Mouse (Mus musculus) limb, embryonic 15.5 days (tissue): Measurements from ENCODE around the gene Klrb1f. TPM values are rescaled to one million over a fixed set of nuclear protein-coding genes. Genes with fewer than 3 reads are reported as not detected.
"Not testable (repeated sequence)": the region's sequence is repeated elsewhere in the genome, so short reads cannot be mapped to it uniquely, and the experiment has no call there.

Experiments used
- ATAC-seq: fragments of 200-750 bp; cut with Nextera tagmentation; 2 replicates; pipeline ENCODE4 v1.8.0; 2017; ENCODE audit warnings: low read depth, moderate TSS enrichment; ENCODE audit not compliant: insufficient number of reproducible peaks, low FRiP score, low TSS enrichment
- H3K27ac ChIP-seq: fragments of 300-500 bp; sonication (generic); 2 replicates; pipeline ENCODE4 v1.5.1; 2015; ENCODE audit warnings: moderate library complexity, mild to moderate bottlenecking, inconsistent platforms
- H3K27me3 ChIP-seq: fragments of 300-500 bp; sonication (generic); 2 replicates; pipeline ENCODE4 v1.6.1; 2015; ENCODE audit warnings: inconsistent platforms
- H3K36me3 ChIP-seq: fragments of 300-500 bp; sonication (generic); 2 replicates; pipeline ENCODE4 v1.6.1; 2015; ENCODE audit warnings: inconsistent platforms
- H3K4me1 ChIP-seq: fragments of 300-500 bp; sonication (generic); 2 replicates; pipeline ENCODE4 v1.6.1; 2015; ENCODE audit warnings: inconsistent platforms
- H3K4me2 ChIP-seq: fragments of 300-500 bp; sonication (generic); 2 replicates; pipeline ENCODE4 v1.6.1; 2015; ENCODE audit warnings: mild to moderate bottlenecking, inconsistent platforms
- H3K4me3 ChIP-seq: fragments of 300-500 bp; sonication (generic); 2 replicates; pipeline ENCODE4 v1.5.1; 2015; ENCODE audit warnings: mild to moderate bottlenecking, inconsistent platforms
- H3K9ac ChIP-seq: fragments of 300-500 bp; sonication (generic); 2 replicates; pipeline ENCODE4 v1.6.1; 2015; ENCODE audit warnings: inconsistent platforms
- H3K9me3 ChIP-seq: fragments of 300-500 bp; sonication (generic); 2 replicates; pipeline ENCODE4 v1.6.1; 2016; ENCODE audit warnings: inconsistent platforms
- WGBS: fragments of 180-500 bp; shearing (Covaris S2); methylation state at CpG from one replicate; pipeline ENCODE4 v1.1.7; 2015; 5-methylcytosine and 5-hydroxymethylcytosine counted together
- polyA plus RNA-seq: library from polyadenylated mRNA; unstranded; fragments of >200 nt; fragmentation: Nextera tagmentation; extraction: Ambion mirVana; gene quantifications from 2 replicates; pipeline ENCODE4 v1.2.1, GENCODE M21; 2015

Gene Klrb1f
- 0.12 and 0.22 TPM in 2 replicates for polyA plus RNA-seq

DNA sequence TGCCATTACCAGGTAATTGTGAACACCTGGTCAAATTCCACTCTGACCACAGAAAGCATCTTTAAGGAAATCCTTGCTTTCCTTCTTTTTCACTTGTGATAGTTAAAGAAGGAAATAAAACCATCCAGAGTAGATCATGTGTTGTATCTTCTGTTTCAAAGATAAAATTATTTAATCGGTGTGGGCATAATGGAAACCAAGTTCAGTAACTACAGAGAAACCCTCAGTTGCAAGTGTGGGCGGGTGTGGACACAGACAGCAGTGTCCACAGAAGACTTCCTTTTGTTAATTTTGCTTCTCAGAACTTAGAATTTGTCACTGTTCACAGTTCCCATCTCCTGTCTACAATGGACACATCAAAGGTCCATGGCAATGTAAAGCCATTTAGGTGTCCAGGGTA, at the start of gene Klrb1f:
TSS of gene Klrb1f (plus strand) at position 301 of the 400 bp plus-strand sequence.
- no peak within 1 kb of the TSS for H3K4me3 ChIP-seq
- 88% methylated on average over 2 of the region's 2 CpGs for WGBS
- no peak within 1 kb of the TSS for H3K9ac ChIP-seq
- H3K4me1 ChIP-seq: 0 out of 2 replicates have a peak, but pooled peaks cover 2% of the 10 kb centered on the region
- H3K27ac ChIP-seq: no peak within 1 kb of the TSS
- H3K4me2 ChIP-seq: no peak within 1 kb of the TSS
- no peak for ATAC-seq
- H3K27me3 ChIP-seq: no peaks in the 10 kb centered on the region
- no peaks in the 10 kb centered on the region for H3K9me3 ChIP-seq
- no peaks in the 10 kb centered on the region for H3K36me3 ChIP-seq

DNA sequence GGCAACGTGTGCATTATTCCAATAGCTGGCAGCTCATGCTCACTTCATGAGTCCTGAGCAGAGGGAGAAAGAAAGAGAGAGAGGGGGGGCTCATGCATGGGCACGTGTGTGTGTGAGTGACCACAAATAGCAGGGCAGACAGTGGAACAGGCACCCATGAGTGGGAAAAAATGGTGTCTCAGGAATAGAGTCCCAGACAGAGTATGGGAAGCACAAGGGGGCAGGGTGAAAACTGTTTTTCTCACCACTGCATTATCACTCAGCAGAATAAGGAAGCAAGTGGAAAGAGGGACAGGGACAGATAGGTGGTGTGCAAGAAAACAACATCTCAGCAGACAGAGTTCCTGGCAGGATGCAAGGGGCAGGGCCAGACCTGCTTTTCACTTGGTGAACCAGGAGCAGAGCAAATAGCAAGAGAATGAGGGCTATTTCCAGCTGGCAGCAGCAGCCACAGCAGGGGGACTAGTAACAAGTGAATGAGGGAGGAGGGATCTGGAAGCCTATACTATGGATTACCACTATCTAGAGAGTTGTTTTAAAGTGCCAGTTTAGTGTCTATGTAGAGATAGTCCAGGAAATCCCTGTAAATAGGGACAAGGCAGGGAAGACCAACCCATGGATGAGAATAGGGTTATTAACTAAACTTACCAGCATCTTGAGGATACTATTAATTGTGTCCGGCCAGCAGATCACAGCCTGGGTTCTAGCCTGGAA, 49.5 kb upstream of the Klrb1f start:
- Histone ChIP-seq H3K4me2 (no peak overlapping the region), H3K4me3 (no peak overlapping the region), H3K9me3 (no peaks in the 10 kb centered on the region), H3K36me3 (no peaks in the 10 kb centered on the region), H3K27ac (no peak overlapping the region), H3K9ac (no peak overlapping the region), H3K27me3 (no peaks in the 10 kb centered on the region), H3K4me1 (no peaks in the 10 kb centered on the region)
- ATAC-seq: no peak
- WGBS: 73% methylated on average over 3 of the region's 3 CpGs

DNA sequence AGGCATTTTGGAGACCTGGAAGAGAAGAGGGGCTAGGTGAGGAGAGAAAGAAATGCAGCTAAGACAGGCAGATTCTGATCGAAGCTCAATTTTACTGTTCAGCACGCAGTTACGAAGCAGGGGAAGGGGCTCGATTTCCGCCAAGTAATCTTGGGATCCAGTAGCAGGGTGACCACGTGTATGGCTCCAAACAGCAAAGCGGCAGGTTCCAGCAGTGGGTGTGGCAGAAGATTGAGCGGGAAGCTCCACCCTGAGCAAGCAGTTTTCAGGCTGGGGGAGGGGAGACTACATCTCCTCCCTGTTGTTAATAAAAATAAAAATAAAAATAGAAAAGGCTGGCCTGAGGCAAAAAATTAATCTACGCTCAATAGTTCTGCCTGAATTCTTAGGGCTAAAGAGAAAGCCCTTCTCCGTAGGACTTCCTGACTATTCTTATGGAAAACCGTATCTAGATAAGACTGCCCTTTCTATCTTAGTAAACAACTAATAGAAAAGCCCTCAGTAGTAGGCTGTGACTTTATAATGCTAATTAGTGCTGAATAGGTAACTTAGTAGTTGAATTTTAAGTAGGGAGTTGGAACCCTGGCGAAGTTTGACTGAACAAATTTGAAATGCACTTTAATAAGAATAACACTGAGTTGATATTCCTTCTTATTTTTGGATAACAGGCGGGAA, 48.8 kb upstream of the Klrb1f start:
- Histone ChIP-seq H3K4me3 (no peak overlapping the region), H3K27ac (no peak overlapping the region), H3K9me3 (no peaks in the 10 kb centered on the region), H3K4me2 (no peak overlapping the region), H3K27me3 (no peaks in the 10 kb centered on the region), H3K36me3 (no peaks in the 10 kb centered on the region), H3K9ac (no peak overlapping the region), H3K4me1 (no peaks in the 10 kb centered on the region)
- 73% methylated on average over 13 of the region's 13 CpGs for WGBS
- ATAC-seq: no peak

DNA sequence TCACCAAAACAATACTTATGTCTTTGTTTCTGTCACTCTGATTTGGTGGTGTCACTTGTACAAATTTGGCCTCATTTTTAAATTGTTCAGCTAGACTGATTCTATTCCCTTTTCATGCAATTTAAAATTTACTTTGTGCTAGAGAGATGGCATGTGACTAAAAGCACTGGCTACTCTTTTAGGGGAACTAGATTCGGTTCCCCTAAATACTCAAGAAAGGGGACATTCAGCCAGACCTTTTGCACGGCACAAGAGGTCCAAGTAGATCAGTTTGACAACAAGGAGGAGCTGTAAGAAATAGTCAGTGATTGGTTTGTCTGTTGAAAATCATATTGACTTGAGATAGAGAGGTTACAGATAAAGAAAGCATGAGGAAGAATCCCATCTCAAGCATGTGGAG, 44.3 kb upstream of the Klrb1f start:
- H3K9ac ChIP-seq: no peak overlapping the region
- no peaks in the 10 kb centered on the region for H3K4me1 ChIP-seq
- no peak for ATAC-seq
- no peaks in the 10 kb centered on the region for H3K9me3 ChIP-seq
- no peak overlapping the region for H3K4me3 ChIP-seq
- 88% methylated on average over 2 of the region's 2 CpGs for WGBS
- H3K36me3 ChIP-seq: no peaks in the 10 kb centered on the region
- no peak overlapping the region for H3K4me2 ChIP-seq
- no peak overlapping the region for H3K27ac ChIP-seq
- H3K27me3 ChIP-seq: no peaks in the 10 kb centered on the region

DNA sequence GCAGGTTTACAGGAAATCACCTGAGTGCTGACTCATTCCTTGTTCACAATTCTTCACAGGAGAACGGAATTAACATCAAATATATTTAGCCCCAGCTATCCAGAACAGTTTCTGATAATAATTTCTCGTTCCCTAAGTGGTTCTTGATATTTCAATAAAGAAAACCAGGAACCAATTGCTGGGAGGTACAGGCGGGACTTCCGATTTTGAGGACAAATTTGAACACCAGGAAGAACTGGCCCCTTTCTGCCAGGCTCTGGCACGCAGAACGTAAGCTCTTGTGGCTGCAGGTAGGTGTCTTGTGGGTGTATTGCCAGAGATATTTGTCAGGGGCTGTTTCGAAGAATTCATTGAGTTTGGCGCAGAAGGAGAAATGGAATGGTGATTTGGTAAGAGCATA, 37.1 kb upstream of the Klrb1f start:
- Histone ChIP-seq H3K9ac (no peak overlapping the region), H3K27me3 (no peaks in the 10 kb centered on the region), H3K27ac (no peak overlapping the region), H3K4me1 (no peaks in the 10 kb centered on the region), H3K4me2 (no peak overlapping the region), H3K36me3 (no peaks in the 10 kb centered on the region), H3K9me3 (no peaks in the 10 kb centered on the region), H3K4me3 (no peak overlapping the region)
- no peak for ATAC-seq
- whole genome bisulfite sequencing: 85% methylated on average over 8 of the region's 8 CpGs

DNA sequence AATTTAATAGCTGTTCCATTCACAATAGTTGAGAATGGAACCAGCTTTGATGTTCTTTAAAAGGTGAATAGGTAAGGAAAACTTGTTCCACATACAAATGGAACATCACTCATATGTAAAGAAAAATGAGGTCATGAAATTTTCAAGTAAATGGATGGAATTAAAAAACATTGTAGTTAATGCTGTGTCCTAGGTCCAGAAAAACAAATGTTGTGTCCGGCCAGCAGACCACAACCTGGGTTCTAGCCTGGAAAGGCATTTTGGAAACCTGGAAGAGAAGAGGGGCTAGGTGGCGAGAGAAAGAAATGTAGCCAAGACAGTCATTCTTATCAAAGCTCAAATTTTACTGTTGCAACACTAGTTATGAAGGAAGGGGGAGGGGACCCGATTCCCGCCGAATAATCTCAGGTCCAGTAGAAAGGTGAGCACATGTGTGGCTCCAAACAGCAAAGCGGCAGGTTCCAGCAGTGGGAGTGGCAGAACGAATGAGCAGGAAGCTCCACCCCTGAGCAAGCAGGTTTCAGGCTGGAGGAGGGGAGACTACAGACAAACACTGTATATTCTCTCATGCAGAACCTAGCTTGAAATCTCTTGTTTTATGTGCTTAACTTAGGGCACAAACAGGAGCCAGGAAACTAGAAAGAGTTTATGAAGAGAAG, 35.7 kb upstream of the Klrb1f start:
- 82% methylated on average over 7 of the region's 7 CpGs for WGBS
- H3K9me3 ChIP-seq, H3K36me3 ChIP-seq, H3K27me3 ChIP-seq, ATAC-seq, H3K4me2 ChIP-seq, H3K4me3 ChIP-seq, H3K4me1 ChIP-seq, H3K9ac ChIP-seq, H3K27ac ChIP-seq: not testable (repeated sequence)

DNA sequence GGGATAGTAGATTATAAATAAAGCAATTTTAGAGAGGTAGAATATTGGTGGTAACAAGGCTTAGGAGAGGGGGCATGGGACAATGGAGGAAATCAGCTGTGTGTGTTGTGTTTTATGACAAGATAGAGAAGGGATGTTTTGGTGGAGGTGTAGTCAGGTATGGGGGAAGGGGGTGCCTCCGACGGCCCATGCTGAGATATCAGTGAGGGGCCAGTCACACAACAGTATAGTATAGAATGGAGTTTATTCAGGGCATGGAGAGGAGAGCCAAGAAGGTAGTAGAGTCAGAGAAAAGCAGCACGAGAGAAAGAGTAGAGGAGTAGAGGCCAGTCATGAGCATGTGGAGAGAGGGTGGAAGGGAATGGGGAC, 35.2 kb upstream of the Klrb1f start:
- Histone ChIP-seq H3K9ac (no peak overlapping the region), H3K9me3 (no peaks in the 10 kb centered on the region), H3K27ac (no peak overlapping the region), H3K4me2 (no peak overlapping the region), H3K4me1 (no peaks in the 10 kb centered on the region), H3K27me3 (no peaks in the 10 kb centered on the region), H3K36me3 (no peaks in the 10 kb centered on the region), H3K4me3 (no peak overlapping the region)
- 83% methylated on average over 3 of the region's 3 CpGs for WGBS
- ATAC-seq: no peak

DNA sequence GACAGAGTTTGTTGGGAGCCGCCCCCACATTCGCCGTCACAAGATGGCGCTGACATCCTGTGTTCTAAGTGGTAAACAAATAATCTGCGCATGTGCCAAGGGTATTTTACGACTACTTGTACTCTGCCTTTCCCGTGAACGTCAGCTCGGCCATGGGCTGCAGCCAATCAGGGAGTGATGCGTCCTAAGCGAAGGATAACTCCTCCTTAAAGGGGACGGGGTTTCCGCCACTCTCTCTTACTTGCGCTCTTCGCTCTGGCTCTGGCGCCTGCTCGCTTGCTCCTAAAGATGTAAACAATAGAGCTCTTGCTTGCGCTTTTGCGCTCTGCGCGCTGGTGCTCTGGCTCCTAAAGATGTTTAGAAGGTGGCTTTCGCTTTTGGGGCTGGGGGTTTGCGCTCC, 33.7 kb upstream of the Klrb1f start:
- H3K9ac ChIP-seq, H3K9me3 ChIP-seq, H3K27ac ChIP-seq, H3K36me3 ChIP-seq, ATAC-seq, H3K27me3 ChIP-seq, H3K4me3 ChIP-seq, H3K4me2 ChIP-seq, H3K4me1 ChIP-seq: not testable (repeated sequence)
- 95% methylated on average over 20 of the region's 23 CpGs for WGBS

DNA sequence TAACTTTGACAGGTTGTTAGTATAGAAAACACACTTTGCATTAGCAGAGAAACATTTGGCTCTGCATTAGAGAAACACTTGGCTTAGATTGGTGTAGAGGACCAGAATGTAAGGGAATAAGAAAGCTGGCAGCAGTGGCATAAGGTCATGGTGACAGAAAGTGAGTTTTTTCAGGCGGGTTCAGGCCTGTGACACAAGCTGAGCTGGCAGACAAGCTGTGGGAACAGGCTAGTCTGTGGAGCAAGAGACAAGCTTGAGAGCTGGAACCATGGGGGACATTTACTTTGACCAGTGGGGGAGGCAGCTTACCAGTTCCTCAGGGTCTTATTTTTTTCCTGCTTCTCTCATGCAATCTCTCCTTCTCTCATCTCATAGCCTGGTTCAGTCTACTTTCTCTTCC, 32.7 kb upstream of the Klrb1f start:
- Histone ChIP-seq H3K4me1 (no peaks in the 10 kb centered on the region), H3K9me3 (no peaks in the 10 kb centered on the region), H3K4me2 (no peak overlapping the region), H3K4me3 (no peak overlapping the region), H3K9ac (no peak overlapping the region), H3K27ac (no peak overlapping the region), H3K27me3 (no peaks in the 10 kb centered on the region), H3K36me3 (no peaks in the 10 kb centered on the region)
- ATAC-seq: no peak
- 61% methylated on average over 1 of the region's 1 CpGs for WGBS

DNA sequence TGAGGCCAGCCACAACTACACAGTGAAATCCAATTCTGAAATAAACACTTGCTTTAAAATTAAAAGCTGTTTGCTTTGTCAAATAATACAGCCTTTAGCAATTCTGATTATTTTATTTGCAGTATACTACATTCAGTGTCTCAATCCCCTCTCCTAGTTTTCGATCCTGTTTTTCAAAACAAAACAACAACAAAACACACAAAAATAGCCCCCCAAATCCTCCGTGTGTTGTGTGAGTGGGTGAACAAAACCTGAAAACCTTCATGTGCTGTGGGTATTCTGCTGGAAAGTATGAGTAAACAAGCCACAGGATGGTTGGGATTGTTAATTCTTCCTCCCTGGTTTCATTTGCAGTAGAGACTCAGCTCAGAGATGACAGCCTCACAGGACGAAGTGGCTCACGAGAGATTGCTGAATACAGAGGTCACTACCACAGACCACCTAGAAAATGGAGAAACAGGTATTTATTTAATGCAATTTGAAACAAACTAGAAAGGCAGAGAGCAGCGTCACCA, 31.9 kb upstream of the Klrb1f start:
- ATAC-seq: no peak
- no peaks in the 10 kb centered on the region for H3K4me1 ChIP-seq
- no peak overlapping the region for H3K27ac ChIP-seq
- 75% methylated on average over 5 of the region's 5 CpGs for WGBS
- no peak overlapping the region for H3K4me2 ChIP-seq
- H3K4me3 ChIP-seq: no peak overlapping the region
- no peaks in the 10 kb centered on the region for H3K9me3 ChIP-seq
- no peaks in the 10 kb centered on the region for H3K27me3 ChIP-seq
- H3K9ac ChIP-seq: no peak overlapping the region
- H3K36me3 ChIP-seq: no peaks in the 10 kb centered on the region

DNA sequence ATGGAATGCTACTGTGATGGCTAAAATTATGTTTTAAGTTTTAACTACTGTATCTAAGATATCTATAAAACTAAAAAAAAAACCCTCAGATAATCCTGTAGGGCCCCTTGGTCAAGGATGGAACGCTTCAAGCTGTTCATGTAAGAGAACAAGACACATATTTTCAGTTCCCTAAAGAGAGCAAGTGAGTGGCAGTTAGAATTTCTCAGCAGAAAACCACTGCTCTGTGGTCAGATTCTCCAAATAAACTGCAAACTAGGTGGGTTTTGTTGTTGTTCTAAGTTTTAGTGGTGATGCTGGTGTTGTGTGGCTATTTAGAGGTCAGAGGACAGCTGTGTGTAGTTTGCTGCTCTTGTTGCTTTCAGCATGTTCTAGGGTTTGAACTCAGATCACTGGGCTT, 31.3 kb upstream of the Klrb1f start:
- Histone ChIP-seq H3K9me3 (no peaks in the 10 kb centered on the region), H3K4me3 (no peak overlapping the region), H3K36me3 (no peaks in the 10 kb centered on the region), H3K27me3 (no peaks in the 10 kb centered on the region), H3K27ac (no peak overlapping the region), H3K9ac (no peak overlapping the region), H3K4me1 (no peaks in the 10 kb centered on the region), H3K4me2 (no peak overlapping the region)
- 70% methylated on average over 1 of the region's 1 CpGs for WGBS
- ATAC-seq: no peak
